Mouse (Mus musculus): ENCODE measurements around the gene Prl3d3. TPM values are rescaled to one million over a fixed set of nuclear protein-coding genes. Genes with fewer than 3 reads are reported as not detected.
"Not testable (repeated sequence)": the region's sequence is repeated elsewhere in the genome, so short reads cannot be mapped to it uniquely, and the experiment has no call there.

Gene Prl3d3
- total RNA-seq (2015; ENCODE audit: low replicate concordance) (not detected in 2 replicates), total RNA-seq (2017; ENCODE audit: low replicate concordance) (not detected in 2 replicates)

DNA sequence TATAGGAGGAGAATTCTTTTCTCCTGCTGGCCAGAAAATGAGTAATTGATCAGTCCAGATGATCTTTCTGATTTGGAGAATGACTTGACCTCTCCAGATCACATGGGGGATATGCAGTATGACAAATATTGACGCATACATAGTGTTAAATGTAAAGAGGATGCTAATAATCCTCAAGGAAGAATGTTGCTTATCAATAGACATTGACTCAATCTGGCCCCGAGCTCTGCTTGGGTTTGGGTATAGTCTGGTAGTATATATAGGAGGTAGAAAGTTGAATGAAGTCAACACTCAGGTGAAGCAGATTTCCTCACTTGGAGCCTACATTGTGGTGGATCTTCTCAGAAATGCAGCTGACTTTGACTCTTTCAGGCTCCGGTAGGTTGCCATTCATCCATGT, at the start of gene Prl3d3:
TSS of gene Prl3d3 (plus strand) at position 301 of the 400 bp plus-strand sequence.
- ATAC-seq (replicated peaks; ENCODE audit: low FRiP score, poor library complexity, severe bottlenecking), result not testable (repeated sequence)

DNA sequence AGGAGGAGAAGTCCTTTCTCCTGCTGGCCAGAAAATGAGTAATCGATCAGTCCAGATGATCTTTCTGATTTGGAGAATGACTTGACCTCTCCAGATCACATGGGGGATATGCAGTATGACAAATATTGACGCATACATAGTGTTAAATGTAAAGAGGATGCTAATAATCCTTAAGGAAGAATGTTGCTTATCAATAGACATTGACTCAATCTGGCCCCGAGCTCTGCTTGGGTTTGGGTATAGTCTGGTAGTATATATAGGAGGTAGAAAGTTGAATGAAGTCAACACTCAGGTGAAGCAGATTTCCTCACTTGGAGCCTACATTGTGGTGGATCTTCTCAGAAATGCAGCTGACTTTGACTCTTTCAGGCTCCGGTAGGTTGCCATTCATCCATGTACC, 35.2 kb upstream of the Prl3d3 start, which contains the start of gene Prl3d2:
TSS of gene Prl3d2 (plus strand) at position 301 of the 400 bp plus-strand sequence.
- ATAC-seq (replicated peaks; ENCODE audit: low FRiP score, poor library complexity, severe bottlenecking), result not testable (repeated sequence)

DNA sequence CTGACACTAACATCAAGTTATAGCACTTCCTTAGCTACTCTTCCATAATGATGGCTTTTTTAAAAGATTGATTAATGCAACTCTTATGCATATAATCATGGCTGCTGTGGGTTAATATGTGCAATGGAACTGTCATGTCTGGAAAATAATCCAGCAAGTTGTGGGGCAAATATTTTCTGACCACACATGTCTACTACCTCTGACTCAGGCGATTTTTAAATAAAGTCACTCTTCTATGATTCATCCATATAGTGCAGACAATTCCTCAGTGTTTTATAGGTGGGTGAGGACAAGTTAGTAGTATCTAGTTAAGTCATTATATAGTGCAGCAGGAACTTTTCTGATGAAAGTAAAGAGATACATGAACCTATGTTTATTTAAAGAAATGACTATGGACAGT, 8.3 kb upstream of the Prl3d3 start:
- ATAC-seq (replicated peaks; ENCODE audit: low FRiP score, poor library complexity, severe bottlenecking), result no peak

DNA sequence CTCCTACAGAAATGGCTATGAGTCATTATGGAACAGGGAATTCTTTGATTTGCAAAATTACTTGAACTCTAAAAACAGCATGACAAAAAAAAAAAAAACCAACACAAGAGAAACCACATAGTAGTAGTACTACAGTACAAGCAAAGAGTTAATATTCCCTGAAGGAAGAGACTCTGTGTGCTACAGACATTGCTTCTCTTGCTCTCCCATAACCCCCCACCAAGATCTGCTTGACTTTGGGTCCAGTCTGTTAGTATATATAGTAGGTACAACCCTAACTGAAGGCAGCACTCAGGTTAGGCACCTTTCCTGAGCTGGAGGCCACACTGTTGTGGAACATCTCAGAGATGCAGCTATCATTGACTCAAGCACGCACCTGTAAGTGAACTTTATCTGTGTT, 39.8 kb downstream of the Prl3d3 start, which contains the start of gene Prl3c1:
TSS of gene Prl3c1 (plus strand) at position 301 of the 400 bp plus-strand sequence.
- ATAC-seq (replicated peaks; ENCODE audit: low FRiP score, poor library complexity, severe bottlenecking), result no peak

Other genes starting within 250 kb of the Prl3d3 start
- not detected in 2 replicates for gene Prl, start 99.2 kb upstream of the Prl3d3 start, total RNA-seq (2015; ENCODE audit: low replicate concordance)
- not detected in 2 replicates for gene Prl, start 99.2 kb upstream of the Prl3d3 start, total RNA-seq (2017; ENCODE audit: low replicate concordance)
- not detected in 2 replicates for gene Prl3d1, start 62.6 kb upstream of the Prl3d3 start, total RNA-seq (2015; ENCODE audit: low replicate concordance)
- not detected in 2 replicates for gene Prl3d1, start 62.6 kb upstream of the Prl3d3 start, total RNA-seq (2017; ENCODE audit: low replicate concordance)
- gene Prl3d2, start 35.1 kb upstream of the Prl3d3 start, total RNA-seq (2015; ENCODE audit: low replicate concordance), result not detected in 2 replicates
- gene Prl3d2, start 35.1 kb upstream of the Prl3d3 start, total RNA-seq (2017; ENCODE audit: low replicate concordance), result not detected in 2 replicates
- gene Prl3c1, start 39.9 kb downstream of the Prl3d3 start, total RNA-seq (2015; ENCODE audit: low replicate concordance), result not detected in 2 replicates
- not detected in 2 replicates for gene Prl3c1, start 39.9 kb downstream of the Prl3d3 start, total RNA-seq (2017; ENCODE audit: low replicate concordance)
- gene Prl3b1, start 85.1 kb downstream of the Prl3d3 start, total RNA-seq (2015; ENCODE audit: low replicate concordance), result not detected in 2 replicates
- not detected in 2 replicates for gene Prl3b1, start 85.1 kb downstream of the Prl3d3 start, total RNA-seq (2017; ENCODE audit: low replicate concordance)
- not detected in 2 replicates for gene Prl3a1, start 102.6 kb downstream of the Prl3d3 start, total RNA-seq (2015; ENCODE audit: low replicate concordance)
- 0.26 TPM in 1 of 2 replicates, not detected in the other for gene Prl3a1, start 102.6 kb downstream of the Prl3d3 start, total RNA-seq (2017; ENCODE audit: low replicate concordance)
- gene Prl6a1, start 155.8 kb downstream of the Prl3d3 start, total RNA-seq (2015; ENCODE audit: low replicate concordance), result not detected in 2 replicates
- not detected in 2 replicates for gene Prl6a1, start 155.8 kb downstream of the Prl3d3 start, total RNA-seq (2017; ENCODE audit: low replicate concordance)
- gene Prl8a2, start 188.9 kb downstream of the Prl3d3 start, total RNA-seq (2015; ENCODE audit: low replicate concordance), result not detected in 2 replicates
- gene Prl8a2, start 188.9 kb downstream of the Prl3d3 start, total RNA-seq (2017; ENCODE audit: low replicate concordance), result not detected in 2 replicates
- not detected in 2 replicates for gene Prl2b1, start 234.1 kb downstream of the Prl3d3 start, total RNA-seq (2015; ENCODE audit: low replicate concordance)
- gene Prl2b1, start 234.1 kb downstream of the Prl3d3 start, total RNA-seq (2017; ENCODE audit: low replicate concordance), result not detected in 2 replicates

Measured in erythroid progenitor cell, adult 5-6 weeks (primary cell).